Mouse (Mus musculus) hematopoietic multipotent progenitor cell, adult 10-12 weeks (in vitro differentiated cells): ENCODE measurements around the gene Yipf2. TPM values are rescaled to one million over a fixed set of nuclear protein-coding genes. Genes with fewer than 3 reads are reported as not detected.

Experiments used
- polyA plus RNA-seq: library from polyadenylated mRNA; stranded (reverse); fragments of >175 nt; gene quantifications from 2 replicates; pipeline ENCODE4 v1.2.3, GENCODE M21; 2012; ENCODE audit warnings: low replicate concordance

Gene Yipf2
- polyA plus RNA-seq, result 9.9 and 14.6 TPM in 2 replicates

DNA sequence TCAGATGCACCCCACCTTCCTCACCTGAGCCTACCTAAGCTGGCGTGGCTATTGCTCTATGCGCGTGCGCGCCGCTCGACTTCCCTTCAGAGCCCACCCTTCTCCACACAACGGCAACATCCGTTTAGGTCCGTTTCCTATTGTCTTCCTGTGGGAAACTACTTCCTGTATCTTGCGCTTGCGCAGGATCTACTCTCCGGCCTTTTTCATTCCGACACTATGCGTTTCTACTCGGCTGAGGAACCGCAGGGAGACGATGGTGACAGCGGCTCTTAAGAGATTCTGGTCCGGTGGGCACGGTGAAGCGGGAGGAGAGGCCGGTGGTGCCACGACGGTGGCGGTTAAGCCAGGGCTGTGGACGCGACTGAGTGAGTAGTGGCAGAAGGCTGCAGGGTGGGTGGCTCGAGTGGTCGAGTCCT, at the start of gene Yipf2, which contains the start of gene Timm29:
Gene Yipf2 (minus strand): TSS at position 126 of the 419 bp plus-strand sequence.
Gene Timm29 (plus strand): TSS at position 20 of the 419 bp plus-strand sequence.

GRCm38 (mm10) chr9:21615617-21616231, 23.1 kb upstream of the Yipf2 start, which contains the start of gene Smarca4:
Gene Smarca4, plus strand, starts transcription at chr9:21616169.

GRCm38 (mm10) chr9:21546789-21547074, 45.9 kb downstream of the Yipf2 start, which contains the start of gene Carm1:
Gene Carm1, plus strand, starts transcription at chr9:21546894.

Other genes with a start within 250 kb of the Yipf2 start
- 61.2 and 70.8 TPM in 2 replicates for gene Ilf3, start 225.0 kb downstream of the Yipf2 start, polyA plus RNA-seq
- 38.9 and 44.8 TPM in 2 replicates for gene Qtrt1, start 181.0 kb downstream of the Yipf2 start, polyA plus RNA-seq
- 702 and 1,736 TPM in 2 replicates for gene Dnm2, start 167.9 kb downstream of the Yipf2 start, polyA plus RNA-seq
- gene Tmed1, start 82.6 kb downstream of the Yipf2 start, polyA plus RNA-seq, result 5.3 and 6.6 TPM in 2 replicates
- 222 and 323 TPM in 2 replicates for gene AB124611, start 66.7 kb downstream of the Yipf2 start, polyA plus RNA-seq
- gene Carm1, start 45.9 kb downstream of the Yipf2 start, polyA plus RNA-seq, result 88.3 and 96.9 TPM in 2 replicates
- gene Timm29, start 106 bp downstream of the Yipf2 start, polyA plus RNA-seq, result 10.9 and 12.0 TPM in 2 replicates
- 142 and 259 TPM in 2 replicates for gene Smarca4, start 23.3 kb upstream of the Yipf2 start, polyA plus RNA-seq
- gene Ldlr, start 130.7 kb upstream of the Yipf2 start, polyA plus RNA-seq, result 7.4 and 12.5 TPM in 2 replicates
- 12.5 and 16.7 TPM in 2 replicates for gene Spc24, start 167.5 kb upstream of the Yipf2 start, polyA plus RNA-seq
- 1.2 and 2.7 TPM in 2 replicates for gene Kank2, start 205.9 kb upstream of the Yipf2 start, polyA plus RNA-seq
- 0.15 and 1.3 TPM in 2 replicates for gene Angptl8, start 242.7 kb upstream of the Yipf2 start, polyA plus RNA-seq